Mouse (Mus musculus) heart, postnatal 0 days (tissue): Measurements from ENCODE around the gene Fndc7.

ENCODE experiments used
- CTCF ChIP-seq: IDR thresholded peaks from 2 replicates; pipeline ENCODE4 v1.5.1; 2016; ENCODE audit warnings: antibody characterized with exemption, control low read depth, low read depth
- EP300 ChIP-seq: IDR thresholded peaks from 2 replicates; pipeline ENCODE4 v1.6.1; 2016; ENCODE audit warnings: antibody characterized with exemption, low read depth

GRCm38 (mm10) chr3:108884706-108885289 lies 5.0 kb downstream of the Fndc7 start:
- TF ChIP-seq CTCF, result no peak
- no peak for TF ChIP-seq EP300
